Mouse (Mus musculus): ENCODE results near the gene Sdk2. TPM values are rescaled to one million over a fixed set of nuclear protein-coding genes. Genes with fewer than 3 reads are reported as not detected.

Gene Sdk2
- polyA plus RNA-seq, 1 experiment from 2014 or later: 5.3 TPM

GRCm38 (mm10) chr11:113768356-113768755 is 298.5 kb downstream of the Sdk2 start:
- ATAC-seq (ENCODE audit: low FRiP score, low TSS enrichment) (no peak), DNase-seq (no peak)
- H3K4me1 ChIP-seq (ENCODE audit: control insufficient read depth, insufficient read depth, low read length): peaks cover 13% of the 10 kb centered on the region
- H3K36me3 ChIP-seq (ENCODE audit: control insufficient read depth, insufficient read depth, low read length): no peaks in the 10 kb centered on the region
- H3K9ac ChIP-seq (replicated peaks; ENCODE audit: low read length): no peak overlapping the region
- H3K9me3 ChIP-seq (ENCODE audit: control insufficient read depth, low read length): no peaks in the 10 kb centered on the region
- WGBS: 78% methylated on average over 3 of the region's 3 CpGs
- H3K4me3 ChIP-seq (replicated peaks; ENCODE audit: low read depth, low read length): no peak overlapping the region
- no peaks in the 10 kb centered on the region for H3K27me3 ChIP-seq (ENCODE audit: control insufficient read depth, insufficient read depth, low read length)
- no peak overlapping the region for H3K27ac ChIP-seq (replicated peaks; ENCODE audit: low read depth, low read length)
- H3K4me2 ChIP-seq (ENCODE audit: low read length): no peak overlapping the region

DNA sequence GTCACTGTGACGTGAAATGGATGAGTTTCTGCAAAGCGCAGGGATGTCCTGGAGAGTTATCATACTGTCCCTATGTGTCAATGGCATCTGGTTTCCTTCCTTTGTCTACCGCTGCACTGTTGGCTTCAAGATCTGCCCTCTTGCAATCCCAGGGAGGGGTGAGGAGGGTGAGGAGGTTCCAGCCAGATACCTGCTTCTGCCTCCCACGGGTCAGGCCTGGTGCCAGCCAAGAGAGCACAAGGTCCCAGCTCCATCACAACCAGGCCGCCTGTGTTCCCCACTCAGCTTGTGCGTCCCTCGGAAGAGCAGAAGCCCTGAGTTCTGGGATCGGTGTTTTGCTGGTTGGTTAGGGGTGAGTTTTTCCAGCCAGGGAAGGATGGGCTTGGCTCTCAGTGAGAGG is 299.6 kb downstream of the Sdk2 start:
- Histone ChIP-seq H3K36me3 (ENCODE audit: control insufficient read depth, insufficient read depth, low read length) (no peaks in the 10 kb centered on the region), H3K4me2 (ENCODE audit: low read length) (no peak overlapping the region), H3K9me3 (ENCODE audit: control insufficient read depth, low read length) (no peaks in the 10 kb centered on the region), H3K9ac (replicated peaks; ENCODE audit: low read length) (no peak overlapping the region), H3K4me3 (replicated peaks; ENCODE audit: low read depth, low read length) (no peak overlapping the region), H3K4me1 (ENCODE audit: control insufficient read depth, insufficient read depth, low read length) (peaks cover 14% of the 10 kb centered on the region), H3K27ac (replicated peaks; ENCODE audit: low read depth, low read length) (no peak overlapping the region), H3K27me3 (ENCODE audit: control insufficient read depth, insufficient read depth, low read length) (no peaks in the 10 kb centered on the region)
- no peak for DNase-seq
- WGBS: 67% methylated on average over 8 of the region's 8 CpGs
- no peak for ATAC-seq (ENCODE audit: low FRiP score, low TSS enrichment)

GRCm38 (mm10) chr11:113766284-113766985 is 300.4 kb downstream of the Sdk2 start:
- ATAC-seq (ENCODE audit: low FRiP score, low TSS enrichment): no peak
- no peak overlapping the region for H3K9ac ChIP-seq (replicated peaks; ENCODE audit: low read length)
- H3K4me3 ChIP-seq (replicated peaks; ENCODE audit: low read depth, low read length): no peak overlapping the region
- peaks cover 14% of the 10 kb centered on the region for H3K4me1 ChIP-seq (ENCODE audit: control insufficient read depth, insufficient read depth, low read length)
- no peak overlapping the region for H3K4me2 ChIP-seq (ENCODE audit: low read length)
- H3K36me3 ChIP-seq (ENCODE audit: control insufficient read depth, insufficient read depth, low read length): no peaks in the 10 kb centered on the region
- no peak for DNase-seq
- H3K27ac ChIP-seq (replicated peaks; ENCODE audit: low read depth, low read length): 0 out of 2 replicates have a peak overlapping the region, but pooled peaks have one; percentile 8
- no peaks in the 10 kb centered on the region for H3K27me3 ChIP-seq (ENCODE audit: control insufficient read depth, insufficient read depth, low read length)
- H3K9me3 ChIP-seq (ENCODE audit: control insufficient read depth, low read length): no peaks in the 10 kb centered on the region
- WGBS: 60% methylated on average over 10 of the region's 10 CpGs

GRCm38 (mm10) chr11:113764132-113764849 is 302.6 kb downstream of the Sdk2 start:
- Histone ChIP-seq H3K27ac (replicated peaks; ENCODE audit: low read depth, low read length) (no peak overlapping the region), H3K9ac (replicated peaks; ENCODE audit: low read length) (no peak overlapping the region), H3K27me3 (ENCODE audit: control insufficient read depth, insufficient read depth, low read length) (no peaks in the 10 kb centered on the region), H3K9me3 (ENCODE audit: control insufficient read depth, low read length) (no peaks in the 10 kb centered on the region), H3K36me3 (ENCODE audit: control insufficient read depth, insufficient read depth, low read length) (no peaks in the 10 kb centered on the region), H3K4me2 (ENCODE audit: low read length) (no peak overlapping the region), H3K4me3 (replicated peaks; ENCODE audit: low read depth, low read length) (no peak overlapping the region), H3K4me1 (ENCODE audit: control insufficient read depth, insufficient read depth, low read length) (peaks cover 14% of the 10 kb centered on the region)
- no peak for DNase-seq
- no peak for ATAC-seq (ENCODE audit: low FRiP score, low TSS enrichment)
- 97% methylated on average over 6 of the region's 6 CpGs for WGBS

- Histone ChIP-seq H3K4me2 (ENCODE audit: low read length) (no peak overlapping the region), H3K4me3 (replicated peaks; ENCODE audit: low read depth, low read length) (no peak overlapping the region), H3K9ac (replicated peaks; ENCODE audit: low read length) (no peak overlapping the region), H3K27me3 (ENCODE audit: control insufficient read depth, insufficient read depth, low read length) (no peaks in the 10 kb centered on the region), H3K9me3 (ENCODE audit: control insufficient read depth, low read length) (no peaks in the 10 kb centered on the region), H3K4me1 (ENCODE audit: control insufficient read depth, insufficient read depth, low read length) (peaks cover 14% of the 10 kb centered on the region), H3K36me3 (ENCODE audit: control insufficient read depth, insufficient read depth, low read length) (no peaks in the 10 kb centered on the region), H3K27ac (replicated peaks; ENCODE audit: low read depth, low read length) (no peak overlapping the region)
- ATAC-seq (ENCODE audit: low FRiP score, low TSS enrichment) (no peak), DNase-seq (no peak)
- WGBS: 24% methylated on average over 5 of the region's 5 CpGs
These were observed 303.4 kb downstream of the Sdk2 start for GRCm38 (mm10) chr11:113763449-113763848.

- Histone ChIP-seq H3K9ac (replicated peaks; ENCODE audit: low read length) (no peak overlapping the region), H3K4me2 (ENCODE audit: low read length) (no peak overlapping the region), H3K27me3 (ENCODE audit: control insufficient read depth, insufficient read depth, low read length) (no peaks in the 10 kb centered on the region), H3K36me3 (ENCODE audit: control insufficient read depth, insufficient read depth, low read length) (no peaks in the 10 kb centered on the region), H3K9me3 (ENCODE audit: control insufficient read depth, low read length) (no peaks in the 10 kb centered on the region), H3K4me3 (replicated peaks; ENCODE audit: low read depth, low read length) (no peak overlapping the region), H3K4me1 (ENCODE audit: control insufficient read depth, insufficient read depth, low read length) (peaks cover 14% of the 10 kb centered on the region), H3K27ac (replicated peaks; ENCODE audit: low read depth, low read length) (no peak overlapping the region)
- WGBS: 85% methylated on average over 8 of the region's 8 CpGs
- ATAC-seq (ENCODE audit: low FRiP score, low TSS enrichment) (no peak), DNase-seq (no peak)
These were observed 304.6 kb downstream of the Sdk2 start for GRCm38 (mm10) chr11:113762136-113762797.

DNA sequence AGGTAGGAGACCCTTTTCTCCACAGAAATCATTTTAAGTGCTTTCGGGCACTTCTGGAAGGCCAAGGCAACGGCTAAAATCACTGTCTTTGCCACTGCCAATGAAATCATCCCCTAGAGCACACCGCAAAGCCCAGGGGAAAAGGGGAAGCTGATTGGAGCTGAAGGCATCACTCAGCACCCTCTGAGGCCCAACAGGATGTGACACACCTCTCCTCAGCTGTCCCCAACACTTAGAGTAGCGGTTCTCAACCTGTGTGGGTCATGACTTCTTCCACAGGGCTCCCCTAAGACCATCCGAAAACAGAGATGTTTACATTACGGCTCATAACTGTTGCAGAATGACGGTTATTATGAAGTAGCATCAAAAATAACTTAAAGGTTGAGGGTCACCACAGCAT is 305.2 kb downstream of the Sdk2 start:
- H3K27ac ChIP-seq (replicated peaks; ENCODE audit: low read depth, low read length): no peak overlapping the region
- 89% methylated on average over 7 of the region's 7 CpGs for WGBS
- no peak overlapping the region for H3K4me2 ChIP-seq (ENCODE audit: low read length)
- no peak overlapping the region for H3K9ac ChIP-seq (replicated peaks; ENCODE audit: low read length)
- no peaks in the 10 kb centered on the region for H3K27me3 ChIP-seq (ENCODE audit: control insufficient read depth, insufficient read depth, low read length)
- no peaks in the 10 kb centered on the region for H3K36me3 ChIP-seq (ENCODE audit: control insufficient read depth, insufficient read depth, low read length)
- H3K4me3 ChIP-seq (replicated peaks; ENCODE audit: low read depth, low read length): no peak overlapping the region
- peaks cover 9% of the 10 kb centered on the region for H3K4me1 ChIP-seq (ENCODE audit: control insufficient read depth, insufficient read depth, low read length)
- DNase-seq: no peak
- no peak for ATAC-seq (ENCODE audit: low FRiP score, low TSS enrichment)
- no peaks in the 10 kb centered on the region for H3K9me3 ChIP-seq (ENCODE audit: control insufficient read depth, low read length)

DNA sequence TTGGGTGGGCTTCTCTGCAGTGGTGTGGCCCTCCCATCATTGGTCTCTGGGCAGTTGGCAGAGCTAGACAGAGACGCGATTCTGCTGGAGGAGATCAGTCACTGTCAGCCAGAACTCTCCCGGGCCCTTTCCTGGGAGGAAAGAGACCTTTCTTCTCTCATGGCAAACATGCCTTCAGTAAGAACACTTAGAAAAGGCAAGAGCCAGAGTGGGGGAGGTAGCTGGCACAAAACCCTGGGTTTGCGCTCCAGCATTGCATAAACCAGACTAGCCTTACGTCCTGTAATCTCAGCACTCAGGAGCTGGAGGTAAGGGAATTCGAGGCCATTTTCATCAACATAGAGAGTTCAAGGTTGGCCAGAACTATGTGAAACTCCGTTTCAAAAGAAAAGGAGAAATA is 306.4 kb downstream of the Sdk2 start:
- H3K9ac ChIP-seq (replicated peaks; ENCODE audit: low read length): no peak overlapping the region
- no peaks in the 10 kb centered on the region for H3K27me3 ChIP-seq (ENCODE audit: control insufficient read depth, insufficient read depth, low read length)
- no peaks in the 10 kb centered on the region for H3K9me3 ChIP-seq (ENCODE audit: control insufficient read depth, low read length)
- H3K36me3 ChIP-seq (ENCODE audit: control insufficient read depth, insufficient read depth, low read length): no peaks in the 10 kb centered on the region
- DNase-seq: no peak
- no peak overlapping the region for H3K4me2 ChIP-seq (ENCODE audit: low read length)
- peaks cover 6% of the 10 kb centered on the region; the same call in 1 of the 2 replicates for H3K4me1 ChIP-seq (ENCODE audit: control insufficient read depth, insufficient read depth, low read length)
- ATAC-seq (ENCODE audit: low FRiP score, low TSS enrichment): no peak
- no peak overlapping the region for H3K27ac ChIP-seq (replicated peaks; ENCODE audit: low read depth, low read length)
- H3K4me3 ChIP-seq (replicated peaks; ENCODE audit: low read depth, low read length): no peak overlapping the region
- 83% methylated on average over 7 of the region's 7 CpGs for WGBS

All from midbrain, embryonic 14.5 days (tissue).